Mouse (Mus musculus) embryonic facial prominence, embryonic 13.5 days (tissue): ENCODE measurements around the gene Ube2d1. TPM values are rescaled to one million over a fixed set of nuclear protein-coding genes. Genes with fewer than 3 reads are reported as not detected.

Source experiments
- ATAC-seq: fragments of 200-750 bp; cut with Nextera tagmentation; 2 replicates; pipeline ENCODE4 v1.8.0; 2017; ENCODE audit warnings: low read depth; ENCODE audit not compliant: insufficient number of reproducible peaks, insufficient read depth, low FRiP score, low TSS enrichment
- H3K27ac ChIP-seq: fragments of 300-500 bp; sonication (generic); 2 replicates; pipeline ENCODE4 v1.5.1; 2015; ENCODE audit warnings: moderate library complexity, mild to moderate bottlenecking, inconsistent platforms
- H3K27me3 ChIP-seq: fragments of 300-500 bp; sonication (generic); 2 replicates; pipeline ENCODE4 v1.6.1; 2015; ENCODE audit warnings: mild to moderate bottlenecking, inconsistent platforms
- H3K36me3 ChIP-seq: fragments of 300-500 bp; sonication (generic); 2 replicates; pipeline ENCODE4 v1.6.1; 2015; ENCODE audit warnings: mild to moderate bottlenecking, inconsistent platforms
- H3K4me1 ChIP-seq: fragments of 300-500 bp; sonication (generic); 2 replicates; pipeline ENCODE4 v1.6.1; 2015; ENCODE audit warnings: inconsistent platforms
- H3K4me2 ChIP-seq: fragments of 300-500 bp; sonication (generic); 2 replicates; pipeline ENCODE4 v1.6.1; 2015; ENCODE audit warnings: moderate library complexity, mild to moderate bottlenecking, inconsistent platforms
- H3K4me3 ChIP-seq: fragments of 300-500 bp; sonication (generic); 2 replicates; pipeline ENCODE4 v1.5.1; 2015; ENCODE audit warnings: mild to moderate bottlenecking, inconsistent platforms
- H3K9ac ChIP-seq: fragments of 300-500 bp; sonication (generic); 2 replicates; pipeline ENCODE4 v1.6.1; 2015; ENCODE audit warnings: mild to moderate bottlenecking, inconsistent platforms
- H3K9me3 ChIP-seq: fragments of 300-500 bp; sonication (generic); 2 replicates; pipeline ENCODE4 v1.6.1; 2016; ENCODE audit warnings: inconsistent platforms
- WGBS: fragments of 180-500 bp; shearing (Covaris S2); methylation state at CpG from one replicate; pipeline ENCODE4 v1.1.7; 2015; ENCODE audit warnings: mixed read lengths; 5-methylcytosine and 5-hydroxymethylcytosine counted together
- polyA plus RNA-seq: library from polyadenylated mRNA; unstranded; fragments of >200 nt; fragmentation: Nextera tagmentation; extraction: Ambion mirVana; gene quantifications from 2 replicates; pipeline ENCODE4 v1.2.1, GENCODE M21; 2015

Gene Ube2d1
- polyA plus RNA-seq, 1 experiment from 2014 or later = 73.6 TPM

DNA sequence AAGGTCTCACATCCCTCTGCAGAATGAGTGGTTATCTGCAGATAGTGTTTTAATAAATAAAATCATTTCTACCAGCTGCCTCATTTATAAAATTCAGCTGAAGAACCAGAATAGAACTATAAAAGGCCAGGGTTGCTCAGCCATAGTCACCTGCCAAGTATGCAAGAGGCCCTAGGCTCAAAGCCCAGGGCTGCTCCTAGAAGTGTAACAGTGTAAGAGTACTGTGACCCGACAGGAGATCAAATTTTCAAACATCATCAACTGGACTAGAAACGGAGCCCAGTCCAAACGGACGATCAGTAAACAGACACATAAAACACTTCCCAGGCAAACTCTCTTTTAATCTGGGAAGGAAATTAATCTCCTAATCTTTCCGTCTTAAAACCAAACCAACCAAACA is 33.2 kb downstream of the Ube2d1 start:
- no peaks in the 10 kb centered on the region for H3K27me3 ChIP-seq
- H3K4me3 ChIP-seq = no peak overlapping the region
- H3K36me3 ChIP-seq = peaks cover 21% of the 10 kb centered on the region
- no peaks in the 10 kb centered on the region for H3K9me3 ChIP-seq
- no peaks in the 10 kb centered on the region for H3K4me1 ChIP-seq
- no peak for ATAC-seq
- H3K9ac ChIP-seq = no peak overlapping the region
- H3K4me2 ChIP-seq = no peak overlapping the region
- H3K27ac ChIP-seq = no peak overlapping the region
- WGBS = 76% methylated on average over 5 of the region's 5 CpGs

GRCm38 (mm10) chr10:71251256-71251655 is 33.8 kb downstream of the Ube2d1 start:
- Histone ChIP-seq H3K4me3 (no peak overlapping the region), H3K4me2 (no peak overlapping the region), H3K9ac (no peak overlapping the region), H3K27ac (no peak overlapping the region), H3K4me1 (no peaks in the 10 kb centered on the region), H3K27me3 (no peaks in the 10 kb centered on the region), H3K9me3 (no peaks in the 10 kb centered on the region), H3K36me3 (peaks cover 16% of the 10 kb centered on the region)
- 92% methylated on average over 5 of the region's 5 CpGs for WGBS
- no peak for ATAC-seq

- Histone ChIP-seq H3K27me3 (no peaks in the 10 kb centered on the region), H3K27ac (no peak overlapping the region), H3K4me2 (no peak overlapping the region), H3K4me3 (no peak overlapping the region), H3K36me3 (peaks cover 10% of the 10 kb centered on the region), H3K4me1 (no peaks in the 10 kb centered on the region), H3K9ac (no peak overlapping the region), H3K9me3 (no peaks in the 10 kb centered on the region)
- no peak for ATAC-seq
- 72% methylated on average over 17 of the region's 17 CpGs for WGBS
These were observed 34.6 kb downstream of the Ube2d1 start for GRCm38 (mm10) chr10:71250472-71250871.

DNA sequence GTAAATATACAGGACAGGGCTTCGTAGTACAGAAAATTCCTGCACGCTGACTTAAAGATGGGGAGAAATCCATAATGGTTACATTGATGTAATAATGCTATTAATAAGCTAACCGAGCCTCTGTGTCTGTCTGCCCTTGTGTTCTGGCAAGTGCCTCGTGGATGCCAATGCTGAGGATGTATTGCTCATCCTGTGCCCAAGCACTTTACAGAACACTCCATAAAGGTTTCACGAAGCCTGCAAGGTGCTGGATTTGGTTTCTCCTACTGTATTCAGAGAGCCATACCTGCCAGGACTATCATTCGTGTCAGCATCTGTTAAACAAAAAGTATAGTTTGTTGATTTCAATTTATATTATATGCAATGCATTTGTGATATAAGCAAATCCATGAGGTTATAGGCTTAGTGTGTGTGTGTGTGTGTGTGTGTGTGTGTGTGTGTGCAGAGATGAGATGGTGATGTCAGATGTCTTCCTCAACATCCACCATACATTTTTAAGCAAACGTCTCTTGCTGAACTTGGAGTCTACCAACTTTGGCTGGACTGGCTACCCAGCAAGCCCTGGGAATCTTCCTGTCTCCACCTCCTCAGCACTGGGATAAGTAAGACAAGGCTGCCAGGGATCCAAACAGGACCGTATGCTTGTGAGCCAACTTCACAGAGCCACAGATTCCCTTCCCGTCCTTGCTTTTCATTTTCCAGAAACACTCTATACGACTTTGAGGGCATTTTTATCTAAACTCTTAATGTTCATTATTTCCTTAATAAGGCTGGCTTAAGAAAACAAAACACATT is 35.8 kb downstream of the Ube2d1 start:
- Histone ChIP-seq H3K4me3 (no peak overlapping the region), H3K27ac (no peak overlapping the region), H3K27me3 (no peaks in the 10 kb centered on the region), H3K9ac (no peak overlapping the region), H3K36me3 (peaks cover 2% of the 10 kb centered on the region; the same call in 1 of the 2 replicates), H3K9me3 (no peaks in the 10 kb centered on the region), H3K4me2 (no peak overlapping the region), H3K4me1 (no peaks in the 10 kb centered on the region)
- no peak for ATAC-seq
- WGBS = 81% methylated on average over 10 of the region's 10 CpGs

DNA sequence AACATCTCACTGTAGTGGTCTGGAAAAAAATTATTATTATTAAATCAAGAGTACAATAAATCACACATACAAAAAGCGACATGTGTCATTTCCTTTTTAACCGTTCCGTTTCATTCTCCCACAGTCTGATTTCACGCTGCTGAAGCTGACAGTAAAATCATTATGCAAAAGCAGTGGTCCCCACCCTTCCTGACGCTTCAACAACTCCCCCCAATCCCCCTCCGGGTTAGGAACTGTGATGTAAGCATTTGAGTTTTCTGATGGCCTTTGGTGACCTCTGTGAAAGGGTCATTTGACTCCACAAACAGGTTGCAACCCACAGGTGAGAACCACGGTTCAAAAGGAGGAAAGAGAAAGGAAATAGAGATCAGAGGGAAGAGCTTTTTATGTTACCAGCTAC is 38.1 kb downstream of the Ube2d1 start:
- Histone ChIP-seq H3K4me1 (no peaks in the 10 kb centered on the region), H3K9ac (no peak overlapping the region), H3K27ac (no peak overlapping the region), H3K9me3 (no peaks in the 10 kb centered on the region), H3K36me3 (no peaks in the 10 kb centered on the region), H3K27me3 (no peaks in the 10 kb centered on the region), H3K4me2 (no peak overlapping the region), H3K4me3 (no peak overlapping the region)
- WGBS = 59% methylated on average over 7 of the region's 7 CpGs
- no peak for ATAC-seq

GRCm38 (mm10) chr10:71239479-71240120 is 45.5 kb downstream of the Ube2d1 start:
- WGBS = 59% methylated on average over 6 of the region's 6 CpGs

DNA sequence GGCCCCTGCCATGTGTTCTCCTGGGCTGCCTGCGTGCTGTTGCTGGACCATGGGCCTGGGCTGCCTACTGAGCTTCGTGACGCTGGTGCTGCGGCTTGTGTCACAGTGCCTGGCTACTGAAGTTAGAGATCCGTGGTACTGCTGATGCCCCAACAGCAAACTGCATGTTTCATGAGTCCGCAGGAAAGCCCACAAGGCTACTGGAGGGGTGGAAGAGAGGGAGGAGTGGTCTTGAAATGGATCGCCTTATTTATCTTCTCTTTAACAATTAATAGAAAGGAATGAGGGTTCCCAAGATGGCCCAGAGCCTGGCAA is 46.9 kb downstream of the Ube2d1 start, which contains the start of gene Tfam:
Gene Tfam, minus strand, starts transcription at position 41 of the 315 bp plus-strand sequence.
- Histone ChIP-seq H3K4me1 (peaks cover 9% of the 10 kb centered on the region), H3K27me3 (no peaks in the 10 kb centered on the region), H3K4me3 (peak within 1 kb of the TSS; percentile 73), H3K4me2 (peak within 1 kb of the TSS; percentile 80), H3K9me3 (no peaks in the 10 kb centered on the region), H3K27ac (peak within 1 kb of the TSS; percentile 39; the same call in 1 of the 2 replicates), H3K36me3 (peaks cover 26% of the 10 kb centered on the region), H3K9ac (peak within 1 kb of the TSS; percentile 87)
- WGBS = 3% methylated on average over 7 of the region's 7 CpGs
- no peak for ATAC-seq

More at GRCm38 (mm10) chr10:71239479-71240120, 45.5 kb downstream of the Ube2d1 start:
- no peak overlapping the region for H3K4me3 ChIP-seq
- H3K27ac ChIP-seq = no peak overlapping the region
- H3K27me3 ChIP-seq = no peaks in the 10 kb centered on the region
- no peak overlapping the region for H3K9ac ChIP-seq
- H3K36me3 ChIP-seq = peaks cover 13% of the 10 kb centered on the region
- no peak for ATAC-seq
- peaks cover 9% of the 10 kb centered on the region for H3K4me1 ChIP-seq
- H3K4me2 ChIP-seq = no peak overlapping the region
- H3K9me3 ChIP-seq = no peaks in the 10 kb centered on the region

- Histone ChIP-seq H3K27ac (peak overlapping the region; percentile 39; the same call in 1 of the 2 replicates), H3K4me1 (peaks cover 9% of the 10 kb centered on the region), H3K9me3 (no peaks in the 10 kb centered on the region), H3K27me3 (no peaks in the 10 kb centered on the region), H3K4me2 (peak overlapping the region; percentile 80), H3K36me3 (peaks cover 31% of the 10 kb centered on the region), H3K9ac (peak overlapping the region; percentile 87), H3K4me3 (peak overlapping the region; percentile 73)
- ATAC-seq = peak; percentile 98
- under 1% methylated on average over 68 of the region's 68 CpGs for WGBS
These were observed 47.4 kb downstream of the Ube2d1 start for GRCm38 (mm10) chr10:71237516-71238239.

DNA sequence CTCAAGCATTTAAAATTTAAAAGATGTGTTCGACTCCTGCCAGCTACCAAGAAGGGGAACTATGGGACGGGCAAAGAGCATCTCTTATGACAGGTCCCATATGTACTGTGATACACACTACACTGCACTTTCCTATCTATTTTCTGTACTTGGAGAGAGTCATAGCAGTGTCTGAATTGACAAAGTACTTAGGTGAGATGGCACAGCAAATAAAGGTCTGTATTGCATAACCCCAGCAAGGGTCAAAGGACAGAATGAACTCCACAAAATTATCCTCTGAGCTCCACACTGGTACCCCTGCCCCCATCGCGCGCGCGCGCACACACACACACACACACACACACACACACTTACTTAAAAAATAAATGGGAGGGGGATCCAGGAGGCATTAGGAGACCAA is 51.0 kb downstream of the Ube2d1 start:
- WGBS = 99% methylated on average over 8 of the region's 8 CpGs
- no peak overlapping the region for H3K9ac ChIP-seq
- no peaks in the 10 kb centered on the region for H3K27me3 ChIP-seq
- peaks cover 9% of the 10 kb centered on the region for H3K4me1 ChIP-seq
- ATAC-seq = no peak
- no peak overlapping the region for H3K4me3 ChIP-seq
- H3K27ac ChIP-seq = no peak overlapping the region
- peaks cover 59% of the 10 kb centered on the region for H3K36me3 ChIP-seq
- no peak overlapping the region for H3K4me2 ChIP-seq
- H3K9me3 ChIP-seq = no peaks in the 10 kb centered on the region

DNA sequence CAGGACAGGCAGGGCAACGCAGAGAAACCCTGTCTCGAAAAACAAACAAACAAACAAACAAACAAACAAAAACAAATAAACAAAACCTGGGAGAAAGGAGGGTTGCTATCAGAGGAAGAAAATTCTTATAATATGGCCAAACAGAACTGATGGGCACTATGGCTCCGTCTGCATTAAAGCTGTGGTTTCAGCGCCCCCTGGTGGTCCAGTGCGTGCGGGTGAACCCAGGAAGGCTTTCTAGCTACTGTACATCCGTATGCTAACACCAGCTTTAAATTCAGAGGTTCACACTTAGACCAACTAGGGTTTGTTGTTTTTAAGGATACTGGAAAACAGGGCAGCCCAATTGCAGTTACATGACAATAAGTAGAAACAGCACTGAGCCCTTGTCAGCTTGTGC is 59.2 kb downstream of the Ube2d1 start:
- Histone ChIP-seq H3K27ac (no peak overlapping the region), H3K9ac (no peak overlapping the region), H3K4me2 (no peak overlapping the region), H3K9me3 (peaks cover 3% of the 10 kb centered on the region; the same call in 1 of the 2 replicates), H3K27me3 (no peaks in the 10 kb centered on the region), H3K4me1 (no peaks in the 10 kb centered on the region), H3K4me3 (no peak overlapping the region), H3K36me3 (peaks cover 67% of the 10 kb centered on the region)
- WGBS = 45% methylated on average over 7 of the region's 7 CpGs
- no peak for ATAC-seq

GRCm38 (mm10) chr10:71223101-71223500 is 62.0 kb downstream of the Ube2d1 start:
- Histone ChIP-seq H3K4me1 (peaks cover under 1% of the 10 kb centered on the region; the same call in 1 of the 2 replicates), H3K27ac (no peak overlapping the region), H3K9ac (no peak overlapping the region), H3K4me3 (no peak overlapping the region), H3K4me2 (no peak overlapping the region), H3K27me3 (no peaks in the 10 kb centered on the region), H3K36me3 (peaks cover 43% of the 10 kb centered on the region), H3K9me3 (peaks cover 3% of the 10 kb centered on the region; the same call in 1 of the 2 replicates)
- WGBS = 88% methylated on average over 5 of the region's 5 CpGs
- no peak for ATAC-seq
